Mouse (Mus musculus) ES-E14 (cell line): ENCODE results near the gene Wnt9a.

ENCODE experiments used
- CHD2 ChIP-seq: IDR thresholded peaks from 2 replicates; pipeline ENCODE4 v1.6.1; 2014; ENCODE audit warnings: mild to moderate bottlenecking, low read depth, low read length, inconsistent platforms
- HCFC1 ChIP-seq: IDR thresholded peaks from 2 replicates; pipeline ENCODE4 v1.6.1; 2012; ENCODE audit warnings: low read length, inconsistent platforms, borderline replicate concordance; ENCODE audit not compliant: insufficient read depth
- MAFK ChIP-seq: IDR thresholded peaks from 2 replicates; pipeline ENCODE4 v1.6.1; 2014; ENCODE audit warnings: mild to moderate bottlenecking, low read depth, low read length, inconsistent platforms; ENCODE audit not compliant: insufficient read depth
- ZC3H11A ChIP-seq: IDR thresholded peaks from 2 replicates; pipeline ENCODE4 v1.6.1; 2012; ENCODE audit warnings: low read depth, mild to moderate bottlenecking, inconsistent platforms, low read length, borderline replicate concordance
- ZNF384 ChIP-seq: IDR thresholded peaks from 2 replicates; pipeline ENCODE4 v1.6.1; 2012; ENCODE audit warnings: low read depth, low read length, inconsistent platforms

DNA sequence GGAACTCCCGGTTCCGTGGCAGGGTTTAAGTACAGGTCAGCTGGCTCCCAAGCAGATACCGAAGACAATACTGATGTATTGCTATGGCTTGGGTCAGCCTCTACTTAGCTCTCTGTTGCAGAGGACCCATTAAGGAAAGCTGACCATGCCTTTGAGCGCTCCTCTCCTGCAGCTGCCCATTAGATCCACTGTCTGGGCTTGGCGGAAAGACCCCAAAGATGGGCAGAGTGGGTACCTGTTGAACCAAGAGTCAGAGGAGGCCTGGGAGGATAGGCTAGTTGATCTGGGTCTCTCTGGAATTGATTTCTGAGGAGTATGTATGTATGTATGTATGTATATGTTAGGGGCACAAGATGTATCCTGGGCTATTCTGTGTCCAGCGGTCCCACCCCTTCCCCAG lies 1.9 kb downstream of the Wnt9a start:
- TF ChIP-seq MAFK (no peak), ZNF384 (no peak), HCFC1 (no peak), ZC3H11A (no peak), CHD2 (no peak)
